Mouse (Mus musculus) embryonic facial prominence, embryonic 10.5 days (tissue): ENCODE measurements at regions not wholly inside any gene's neighbourhood (a gene's known extent, or its start where the extent isn't known, plus 50 kb on each side); places are given as distances from the start of the nearest gene placed in this dataset.

Experiments used
- DNase-seq: peaks from one replicate; pipeline ENCODE4 v3.0.0-alpha.2; 2017; ENCODE audit warnings: low spot score
- H3K27ac ChIP-seq: fragments of 300-500 bp; sonication (generic); replicated peaks from 2 replicates; pipeline ENCODE4 v1.5.1; 2016; ENCODE audit warnings: mild to moderate bottlenecking
- H3K27me3 ChIP-seq: fragments of 300-500 bp; sonication (generic); replicated peaks from 2 replicates; pipeline ENCODE4 v1.6.1; 2016; ENCODE audit warnings: low read depth, mild to moderate bottlenecking; ENCODE audit not compliant: poor library complexity, severe bottlenecking
- H3K36me3 ChIP-seq: fragments of 300-500 bp; sonication (generic); replicated peaks from 2 replicates; pipeline ENCODE4 v1.6.1; 2016; ENCODE audit warnings: mild to moderate bottlenecking, moderate library complexity
- H3K4me1 ChIP-seq: fragments of 300-500 bp; sonication (generic); 2 replicates; pipeline ENCODE4 v1.6.1; 2016
- H3K4me3 ChIP-seq: fragments of 300-500 bp; sonication (generic); 2 replicates; pipeline ENCODE4 v1.5.1; 2016; ENCODE audit warnings: mild to moderate bottlenecking, moderate library complexity
- H3K9me3 ChIP-seq: fragments of 300-500 bp; sonication (generic); 2 replicates; pipeline ENCODE4 v1.6.1; 2016; ENCODE audit warnings: mild to moderate bottlenecking
- WGBS: fragments of 180-500 bp; shearing (Covaris S2); methylation state at CpG from one replicate; pipeline ENCODE4 v1.1.7; 2016; 5-methylcytosine and 5-hydroxymethylcytosine counted together

DNA sequence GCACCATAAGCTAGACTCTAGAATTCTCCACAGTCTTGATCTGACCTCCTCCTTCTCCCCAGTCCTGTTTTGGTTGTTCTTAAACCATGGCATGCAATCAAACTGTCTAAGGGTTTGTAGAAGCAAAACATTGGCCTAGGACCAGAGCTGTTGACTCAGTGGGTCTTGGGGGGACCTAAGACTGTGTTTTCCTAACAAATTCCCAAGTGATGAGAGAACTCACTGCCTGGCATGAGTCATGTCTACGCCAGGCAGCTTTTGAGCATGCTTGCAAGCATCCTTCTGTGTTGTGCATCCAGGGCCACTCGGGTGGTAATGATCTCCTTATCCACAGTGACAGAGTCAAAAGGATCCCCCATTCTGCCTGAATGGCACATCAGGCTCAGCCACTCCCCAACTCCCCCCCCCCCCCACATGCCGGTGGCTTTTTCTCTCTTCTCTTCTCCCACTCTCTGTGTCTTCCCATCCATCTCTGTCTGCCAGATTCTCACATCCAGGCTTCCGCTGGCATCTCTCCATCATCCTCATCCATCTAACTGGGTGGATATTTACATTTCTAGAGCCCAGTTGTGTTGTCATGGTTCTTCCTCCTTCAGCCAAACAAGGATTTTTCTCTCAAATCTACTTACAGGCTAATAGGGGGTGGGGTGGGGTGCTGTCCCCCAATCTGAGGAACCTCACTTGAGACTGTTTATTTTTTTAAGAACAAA is 246.1 kb upstream of the Cadm1 start:
- Histone ChIP-seq H3K4me3 (no peak overlapping the region), H3K9me3 (no peaks in the 10 kb centered on the region), H3K4me1 (peaks cover 48% of the 10 kb centered on the region), H3K36me3 (no peaks in the 10 kb centered on the region), H3K27me3 (peaks cover 16% of the 10 kb centered on the region; the same call in 1 of the 2 replicates), H3K27ac (no peak overlapping the region)
- DNase-seq: no peak
- 86% methylated on average over 4 of the region's 4 CpGs for WGBS

DNA sequence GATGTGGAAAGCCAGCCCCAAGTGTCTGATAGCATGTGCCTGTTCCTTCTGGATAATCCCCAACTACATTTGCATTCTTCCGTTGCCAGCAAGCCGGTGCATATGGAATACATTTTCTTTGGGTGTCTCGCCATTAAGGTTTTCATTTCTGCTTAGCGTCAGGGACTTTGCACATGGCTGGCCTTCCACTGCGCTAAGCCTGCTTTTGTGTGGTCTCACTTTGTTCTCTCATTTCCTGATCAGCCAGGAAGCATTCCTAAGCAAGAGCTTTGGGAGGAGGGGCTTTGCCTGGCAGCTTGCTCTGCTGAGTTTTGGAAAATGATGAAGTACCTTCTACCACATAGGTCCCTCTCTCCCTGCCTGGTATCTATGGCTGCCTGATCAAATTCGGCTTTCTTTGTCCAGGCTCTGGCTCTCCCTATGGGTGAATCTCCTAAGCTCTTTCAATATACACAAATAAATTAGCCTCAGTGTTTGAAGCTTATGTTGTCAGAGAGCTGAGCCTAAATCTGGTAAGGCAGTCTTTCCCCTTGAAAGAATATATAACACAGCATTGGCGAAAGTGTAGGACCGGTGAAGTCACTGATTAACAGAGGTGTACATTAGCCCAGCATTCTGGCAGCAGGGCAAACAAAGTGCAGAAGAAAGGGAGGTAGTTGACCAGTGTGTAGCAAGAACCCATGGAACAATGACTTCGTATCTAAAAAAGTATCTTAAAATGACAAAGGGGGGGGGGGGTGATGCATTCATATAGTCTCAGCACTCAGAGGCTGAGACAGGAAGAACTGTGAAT is 242.8 kb upstream of the Cadm1 start:
- Histone ChIP-seq H3K9me3 (no peaks in the 10 kb centered on the region), H3K27ac (peak overlapping the region; percentile 40; the same call in 1 of the 2 replicates), H3K27me3 (0 out of 2 replicates have a peak, but pooled peaks cover 16% of the 10 kb centered on the region), H3K4me1 (peaks cover 21% of the 10 kb centered on the region), H3K36me3 (no peaks in the 10 kb centered on the region), H3K4me3 (no peak overlapping the region)
- DNase-seq: peak; percentile 67
- 60% methylated on average over 9 of the region's 9 CpGs for whole genome bisulfite sequencing

DNA sequence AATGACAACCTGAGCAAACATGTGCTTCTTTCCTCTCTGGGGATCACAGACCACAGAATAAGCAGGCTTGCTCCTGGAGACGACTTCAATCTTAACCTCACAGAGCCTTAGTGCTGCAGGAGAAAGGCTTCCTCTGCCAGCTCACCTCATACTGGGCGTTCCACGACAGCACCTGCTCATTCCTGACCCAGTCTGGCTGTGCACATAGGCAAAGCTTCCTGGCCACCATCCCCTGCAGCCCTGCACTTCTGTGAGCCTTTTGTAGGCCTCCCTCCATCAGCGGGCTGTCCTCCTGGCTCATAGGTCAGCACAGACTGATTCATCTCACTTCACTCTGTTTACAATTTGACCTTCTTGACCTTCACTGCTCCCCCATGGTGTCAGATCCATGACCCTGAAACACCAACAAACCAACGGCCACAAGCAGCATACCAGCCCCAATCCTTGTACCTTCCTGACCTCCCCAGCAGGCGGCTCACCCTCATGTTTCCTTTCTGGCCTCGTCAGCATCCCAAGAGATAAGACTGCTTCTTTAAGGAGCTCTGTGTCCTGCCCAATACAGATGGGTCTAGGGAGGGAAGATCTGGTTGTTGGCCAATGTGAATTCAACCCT is 241.3 kb upstream of the Cadm1 start:
- DNase-seq: peak; percentile 26
- Histone ChIP-seq H3K27me3 (0 out of 2 replicates have a peak, but pooled peaks cover 13% of the 10 kb centered on the region), H3K4me1 (peaks cover 21% of the 10 kb centered on the region), H3K9me3 (no peaks in the 10 kb centered on the region), H3K4me3 (no peak overlapping the region), H3K36me3 (no peaks in the 10 kb centered on the region), H3K27ac (no peak overlapping the region)
- WGBS: 27% methylated on average over 7 of the region's 7 CpGs

DNA sequence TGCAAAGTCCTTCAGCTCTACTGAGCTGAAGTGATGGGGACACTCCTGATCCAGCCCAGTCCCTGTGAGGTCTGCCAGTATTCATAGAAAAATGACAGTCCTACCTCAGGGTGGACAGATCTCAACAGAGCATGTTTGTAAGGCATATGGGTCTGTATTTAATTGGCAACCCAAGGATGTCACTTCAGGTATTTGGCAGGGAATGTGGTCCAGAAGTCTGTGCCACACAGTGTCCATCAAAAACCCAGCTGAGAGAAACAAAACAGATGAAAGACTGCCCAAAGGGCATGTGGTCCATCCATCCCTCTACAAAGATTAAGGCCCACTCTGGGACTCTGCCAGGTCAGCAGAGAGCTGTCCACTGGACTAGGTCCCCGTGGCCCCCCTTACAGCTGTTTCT is 229.3 kb upstream of the Cadm1 start:
- H3K36me3 ChIP-seq: no peaks in the 10 kb centered on the region
- WGBS: 66% methylated on average over 1 of the region's 1 CpGs
- no peaks in the 10 kb centered on the region for H3K9me3 ChIP-seq
- H3K27me3 ChIP-seq: peaks cover 23% of the 10 kb centered on the region
- H3K4me1 ChIP-seq: no peaks in the 10 kb centered on the region
- H3K27ac ChIP-seq: no peak overlapping the region
- DNase-seq: no peak
- no peak overlapping the region for H3K4me3 ChIP-seq

DNA sequence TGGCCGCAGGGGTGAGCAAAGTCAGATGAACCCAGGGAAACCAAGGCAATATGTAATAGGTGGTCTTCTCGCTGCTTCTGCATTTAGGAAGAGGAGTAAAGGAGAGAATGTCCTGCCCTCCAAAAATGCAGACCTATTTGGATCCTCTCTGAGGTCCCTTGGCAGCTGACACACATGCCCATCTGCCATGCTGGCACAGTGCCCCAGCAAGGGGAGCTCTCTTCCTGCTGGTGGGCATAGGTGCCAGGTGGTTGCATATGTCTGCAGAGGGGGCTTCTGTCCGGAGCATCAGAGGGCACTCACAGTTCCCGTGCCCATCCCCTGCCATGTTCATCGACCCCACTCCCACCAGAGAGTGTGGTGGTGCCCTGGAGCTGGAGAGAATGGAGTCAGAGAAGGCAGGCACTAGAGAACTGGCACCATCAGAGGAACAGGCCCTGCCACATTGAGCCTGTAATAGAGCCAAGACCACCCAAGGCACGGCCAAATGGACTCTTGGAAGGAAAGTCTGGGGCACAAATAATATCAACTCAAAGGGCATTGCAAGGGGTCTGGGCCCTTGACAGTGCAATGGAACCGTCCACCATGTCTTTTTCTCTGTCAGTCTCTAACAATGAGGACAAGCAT is 222.7 kb upstream of the Cadm1 start:
- no peak for DNase-seq
- WGBS: 89% methylated on average over 7 of the region's 7 CpGs
- H3K4me1 ChIP-seq: no peaks in the 10 kb centered on the region
- H3K36me3 ChIP-seq: no peaks in the 10 kb centered on the region
- H3K4me3 ChIP-seq: no peak overlapping the region
- H3K9me3 ChIP-seq: no peaks in the 10 kb centered on the region
- H3K27me3 ChIP-seq: no peaks in the 10 kb centered on the region
- no peak overlapping the region for H3K27ac ChIP-seq

DNA sequence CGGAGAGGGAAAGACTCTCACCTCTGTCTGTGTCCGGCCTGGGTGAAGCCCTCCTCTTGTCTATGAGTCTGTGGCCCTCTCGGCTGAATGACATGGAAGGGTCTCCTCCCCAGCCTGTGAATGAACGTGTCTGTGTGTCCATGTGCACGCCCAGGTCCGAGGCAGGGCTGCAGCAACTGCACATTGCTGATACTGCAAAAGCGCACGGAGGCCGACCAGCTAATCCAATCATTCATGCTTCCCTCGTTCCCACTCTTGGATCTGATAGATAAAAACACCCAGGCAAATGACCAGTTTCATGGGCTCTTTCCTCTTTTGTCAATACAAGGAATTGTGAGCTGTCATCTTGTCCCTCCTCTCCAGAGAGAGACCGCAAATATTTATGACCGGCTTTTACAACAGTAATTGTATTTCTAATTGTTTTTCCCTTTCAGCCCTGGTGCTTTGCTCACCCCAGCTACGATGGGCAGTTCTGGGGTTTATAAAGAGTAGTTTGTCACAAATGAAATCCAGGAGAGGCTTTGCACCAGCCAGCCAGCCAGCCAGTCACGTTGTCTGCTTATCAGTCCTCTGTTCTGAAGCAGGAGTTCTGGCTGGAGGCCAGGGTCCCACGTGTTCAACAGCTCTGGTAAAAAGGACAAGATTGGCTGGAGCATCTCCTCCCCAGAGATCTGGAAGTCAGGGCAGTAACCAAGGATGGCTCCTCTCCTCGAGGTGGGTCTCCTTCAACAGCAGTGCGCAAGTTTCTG is 222.0 kb upstream of the Cadm1 start:
- Histone ChIP-seq H3K27ac (no peak overlapping the region), H3K4me1 (no peaks in the 10 kb centered on the region), H3K9me3 (no peaks in the 10 kb centered on the region), H3K36me3 (no peaks in the 10 kb centered on the region), H3K27me3 (no peaks in the 10 kb centered on the region), H3K4me3 (no peak overlapping the region)
- no peak for DNase-seq
- 71% methylated on average over 17 of the region's 17 CpGs for WGBS

DNA sequence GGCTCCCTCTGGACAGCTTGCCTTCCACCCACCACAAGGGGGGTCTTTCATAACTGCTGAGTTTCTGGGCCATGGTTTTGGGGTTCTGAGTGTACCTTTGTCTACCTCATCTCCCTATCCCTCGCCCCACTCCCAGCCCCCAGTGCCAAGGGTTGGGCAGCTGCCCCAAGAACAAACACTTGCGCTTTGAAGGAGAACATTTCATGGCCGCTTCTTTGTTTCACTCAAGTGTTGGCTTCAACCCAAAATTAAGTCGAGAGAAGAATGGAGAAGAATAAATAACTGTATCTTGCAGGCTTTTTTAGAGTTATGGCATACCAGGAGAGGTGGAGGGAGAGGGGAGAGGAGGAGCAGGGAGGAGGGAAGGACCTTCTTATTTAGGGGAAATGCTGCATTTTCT is 216.5 kb upstream of the Cadm1 start:
- H3K36me3 ChIP-seq: no peaks in the 10 kb centered on the region
- H3K27ac ChIP-seq: no peak overlapping the region
- DNase-seq: no peak
- no peaks in the 10 kb centered on the region for H3K9me3 ChIP-seq
- no peak overlapping the region for H3K4me3 ChIP-seq
- WGBS: 84% methylated on average over 4 of the region's 4 CpGs
- no peaks in the 10 kb centered on the region for H3K27me3 ChIP-seq
- H3K4me1 ChIP-seq: no peaks in the 10 kb centered on the region

DNA sequence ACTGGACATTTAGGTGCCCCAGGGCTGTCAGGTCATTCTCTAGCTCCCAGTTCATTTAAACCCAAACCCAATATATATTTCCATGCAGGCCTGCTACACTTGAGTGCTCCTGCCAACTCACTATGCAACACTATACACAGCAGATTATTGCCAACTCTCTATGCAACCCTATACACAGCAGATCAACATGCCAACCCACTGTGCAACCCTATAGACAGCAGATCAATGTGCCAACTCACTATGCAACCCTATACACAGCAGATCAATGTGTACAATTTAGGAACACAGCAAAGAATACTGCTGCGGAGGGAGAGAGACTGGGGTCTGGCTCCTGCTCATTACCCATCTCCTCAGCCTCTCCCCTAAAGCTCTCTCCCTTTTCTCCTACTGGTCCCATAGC is 215.7 kb upstream of the Cadm1 start:
- 89% methylated on average over 1 of the region's 1 CpGs for WGBS
- Histone ChIP-seq H3K27me3 (no peaks in the 10 kb centered on the region), H3K36me3 (no peaks in the 10 kb centered on the region), H3K27ac (no peak overlapping the region), H3K9me3 (no peaks in the 10 kb centered on the region), H3K4me1 (no peaks in the 10 kb centered on the region), H3K4me3 (no peak overlapping the region)
- no peak for DNase-seq

DNA sequence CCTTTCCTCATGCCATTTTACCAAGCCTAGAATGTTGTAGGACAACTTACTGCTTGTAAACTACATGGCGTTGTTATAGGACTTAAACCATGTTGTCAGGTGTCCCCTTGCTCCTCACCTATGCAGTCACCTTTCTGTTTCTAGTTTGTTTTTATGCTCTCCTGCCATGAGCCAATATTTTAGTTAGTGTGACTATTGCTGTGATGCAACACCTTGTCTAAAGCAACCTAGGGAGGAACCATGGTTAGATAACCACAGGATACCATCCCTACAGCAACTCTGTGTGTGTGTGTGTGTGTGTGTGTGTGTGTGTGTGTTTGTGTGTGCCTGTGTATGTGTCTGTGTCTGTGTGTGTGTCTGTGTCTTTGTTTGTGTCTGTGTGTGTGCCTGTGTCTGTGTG is 209.6 kb upstream of the Cadm1 start:
- peaks cover 24% of the 10 kb centered on the region; the same call in 1 of the 2 replicates for H3K27me3 ChIP-seq
- no peak overlapping the region for H3K27ac ChIP-seq
- no peaks in the 10 kb centered on the region for H3K36me3 ChIP-seq
- no peak for DNase-seq
- H3K4me3 ChIP-seq: no peak overlapping the region
- 93% methylated on average over 1 of the region's 1 CpGs for WGBS
- peaks cover 37% of the 10 kb centered on the region for H3K4me1 ChIP-seq
- H3K9me3 ChIP-seq: no peaks in the 10 kb centered on the region

DNA sequence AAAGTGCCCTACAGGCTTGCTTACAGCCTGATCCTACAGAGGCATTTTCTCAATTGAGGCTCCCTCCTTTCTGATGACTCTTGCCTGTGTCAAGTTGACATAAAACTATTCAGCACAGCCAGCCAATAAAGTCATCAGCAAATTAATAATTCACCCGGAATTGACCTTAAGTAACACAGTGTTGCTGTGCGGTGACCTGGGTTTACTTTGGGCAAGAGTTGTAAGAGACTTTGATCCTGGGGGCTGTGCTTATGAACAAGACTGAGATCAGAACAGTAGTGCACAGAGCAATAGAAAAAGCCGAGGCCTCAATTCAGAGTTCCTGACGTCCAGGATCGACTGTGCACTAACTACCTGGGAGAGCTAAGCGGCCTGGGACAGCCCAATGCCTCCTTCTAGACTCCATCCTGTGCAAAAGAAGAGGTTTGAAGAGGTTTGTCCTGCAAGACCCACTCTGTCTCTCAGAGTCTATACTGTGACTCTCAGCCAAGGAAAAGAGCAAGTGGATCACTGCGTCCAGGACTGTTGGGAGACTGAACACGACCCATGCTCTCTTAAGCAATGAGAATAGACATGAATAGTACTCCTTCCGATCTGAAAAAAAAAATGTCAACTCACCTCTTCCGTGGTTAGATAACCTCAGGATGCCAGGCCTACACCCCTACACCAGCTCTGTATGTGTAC is 208.7 kb upstream of the Cadm1 start:
- H3K27ac ChIP-seq: no peak overlapping the region
- H3K27me3 ChIP-seq: peaks cover 24% of the 10 kb centered on the region; the same call in 1 of the 2 replicates
- H3K36me3 ChIP-seq: no peaks in the 10 kb centered on the region
- WGBS: 87% methylated on average over 10 of the region's 10 CpGs
- no peaks in the 10 kb centered on the region for H3K9me3 ChIP-seq
- no peak overlapping the region for H3K4me3 ChIP-seq
- peaks cover 46% of the 10 kb centered on the region for H3K4me1 ChIP-seq
- no peak for DNase-seq

DNA sequence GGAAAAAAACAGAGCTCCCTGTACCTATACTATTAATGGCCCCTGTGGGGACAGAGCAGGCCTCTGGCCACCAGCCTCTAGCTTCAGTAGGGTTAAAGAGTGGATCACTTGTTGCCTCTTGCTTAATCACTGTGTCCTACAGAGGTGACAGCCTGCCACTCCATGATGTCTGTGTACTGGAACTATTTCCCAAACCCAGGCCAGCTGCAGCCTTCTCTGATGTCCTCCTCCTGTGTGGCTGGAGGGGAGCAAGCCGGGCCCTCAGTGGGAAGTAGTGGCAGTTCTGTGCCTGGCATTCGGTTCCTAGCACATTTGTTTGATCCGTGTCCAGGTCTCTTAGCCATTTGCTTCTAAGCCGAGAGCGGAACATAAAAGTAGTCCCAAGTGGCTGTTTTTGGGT is 207.7 kb upstream of the Cadm1 start:
- Histone ChIP-seq H3K36me3 (no peaks in the 10 kb centered on the region), H3K27ac (no peak overlapping the region), H3K4me3 (no peak overlapping the region), H3K9me3 (no peaks in the 10 kb centered on the region), H3K4me1 (peaks cover 50% of the 10 kb centered on the region), H3K27me3 (peaks cover 24% of the 10 kb centered on the region; the same call in 1 of the 2 replicates)
- 82% methylated on average over 5 of the region's 5 CpGs for WGBS
- DNase-seq: no peak
